Mouse (Mus musculus) skeletal muscle tissue, adult 2 months (tissue): ENCODE results near the gene Olfr358.

Experiments used
- DNase-seq: peaks from one replicate; pipeline ENCODE4 v3.0.0-alpha.2; 2012; ENCODE audit warnings: low read depth, low spot score

Olfr358 gene

DNA sequence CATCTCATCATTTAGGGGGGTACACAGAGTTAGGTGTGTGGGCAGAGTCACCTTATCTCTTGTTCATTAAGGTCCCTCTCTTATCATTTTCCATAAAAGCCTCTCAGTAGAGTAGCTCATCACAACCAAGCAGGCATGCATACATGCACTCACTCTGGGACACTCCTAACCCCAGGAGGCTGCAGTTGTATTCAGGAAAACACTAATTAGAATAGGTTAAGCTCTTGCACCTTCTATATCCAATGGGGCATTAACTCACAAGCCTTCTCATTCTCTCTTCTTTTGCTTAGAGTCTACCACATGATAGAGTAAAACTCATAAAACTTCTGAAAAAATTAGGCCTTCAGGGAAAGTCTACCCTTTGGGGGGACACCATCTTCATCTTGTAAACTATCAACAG, at the start of gene Olfr358:
Gene Olfr358 (minus strand): TSS at position 101 of the 400 bp plus-strand sequence.
- no peak for DNase-seq

- DNase-seq, result no peak
These were observed 12.1 kb downstream of the Olfr358 start for GRCm38 (mm10) chr2:36997030-36997429.

GRCm38 (mm10) chr2:36993527-36993926, 15.6 kb downstream of the Olfr358 start, which contains the start of gene Olfr357:
Gene Olfr357, plus strand, starts transcription at chr2:36993827.
- no peak for DNase-seq
